Mouse (Mus musculus) left cerebral cortex, adult 2 months (tissue): ENCODE measurements around the gene Rps29. TPM values are rescaled to one million over a fixed set of nuclear protein-coding genes. Genes with fewer than 3 reads are reported as not detected.
"Not testable (repeated sequence)": the region's sequence is repeated elsewhere in the genome, so short reads cannot be mapped to it uniquely, and the experiment has no call there.

Experiments used
- DNase-seq, 2 experiments: peaks; one replicate each; pipeline ENCODE4 v3.0.0; 2021 to 2022; ENCODE audit warnings: low spot score in 2 of 2, mixed read lengths in 1 of 2; ENCODE audit errors: extremely low spot score in 1 of 2
- H3K27ac ChIP-seq: fragments of 200-600 bp; 2 replicates; pipeline ENCODE4 v1.8.1; 2022
- H3K4me3 ChIP-seq: fragments of 200-600 bp; 2 replicates; pipeline ENCODE4 v1.8.1; 2022
- CTCF ChIP-seq: fragments of 200-600 bp; IDR thresholded peaks from 2 replicates; pipeline ENCODE4 v1.8.1; 2022; ENCODE audit warnings: antibody characterized with exemption, mild to moderate bottlenecking, moderate library complexity
- intact Hi-C: fragments of 180-260 bp; cut with DNase I; formaldehyde crosslinking; loops from one replicate; pipeline ENCODE4 v1.15.1; 2025
- total RNA-seq, 2 experiments: library from RNA; stranded (reverse); gene quantifications; 2 replicates each; pipeline ENCODE4 v1.2.3; 2021

Gene Rps29
- total RNA-seq, 2 experiments from 2014 or later = 1,087 to 1,104 TPM

GRCm38 (mm10) chr12:69175975-69176374 lies 17.0 kb upstream of the Rps29 start:
- no peak overlapping the region for H3K4me3 ChIP-seq
- H3K27ac ChIP-seq = no peak overlapping the region
- no peak for DNase-seq
- no peak for TF ChIP-seq CTCF
- intact Hi-C loops = no loop called here

GRCm38 (mm10) chr12:69171307-69171706 lies 12.3 kb upstream of the Rps29 start:
- intact Hi-C loops = no loop called here
- Histone ChIP-seq H3K27ac (no peak overlapping the region), H3K4me3 (no peak overlapping the region)
- no peak for DNase-seq
- no peak for TF ChIP-seq CTCF

- intact Hi-C loops = no loop called here
- Histone ChIP-seq H3K27ac (peak within 1 kb of the TSS; percentile 99), H3K4me3 (peak within 1 kb of the TSS; percentile 80)
- DNase-seq = peak; percentile 76 to 83
- TF ChIP-seq CTCF = no peak; the same call in 1 of the 2 replicates
Measured at GRCm38 (mm10) chr12:69168461-69169106, 9.6 kb upstream of the Rps29 start, which contains the start of gene Lrr1. Lrr1 (plus strand) TSS chr12:69168814.

- intact Hi-C loops = no loop called here
- DNase-seq = no peak
- no peak for TF ChIP-seq CTCF
- peak overlapping the region; percentile 99 for H3K27ac ChIP-seq
- peak overlapping the region; percentile 80 for H3K4me3 ChIP-seq
Measured at GRCm38 (mm10) chr12:69167656-69168460, 8.9 kb upstream of the Rps29 start.

GRCm38 (mm10) chr12:69166861-69167581 lies 8.0 kb upstream of the Rps29 start:
- H3K27ac ChIP-seq, DNase-seq, intact Hi-C loops, H3K4me3 ChIP-seq: not testable (repeated sequence)

- DNase-seq = no peak
- no peak overlapping the region for H3K27ac ChIP-seq
- H3K4me3 ChIP-seq = no peak overlapping the region
- intact Hi-C loops = no loop called here
- TF ChIP-seq CTCF = no peak
Measured at GRCm38 (mm10) chr12:69164904-69165303, 5.9 kb upstream of the Rps29 start.

GRCm38 (mm10) chr12:69163586-69163985 lies 4.6 kb upstream of the Rps29 start:
- DNase-seq, H3K4me3 ChIP-seq, H3K27ac ChIP-seq, intact Hi-C loops: not testable (repeated sequence)

- DNase-seq, H3K27ac ChIP-seq, intact Hi-C loops, H3K4me3 ChIP-seq: not testable (repeated sequence)
Measured at GRCm38 (mm10) chr12:69160677-69161076, 1.7 kb upstream of the Rps29 start.

- DNase-seq = no peak
- Histone ChIP-seq H3K27ac (no peak overlapping the region), H3K4me3 (0 out of 2 replicates have a peak overlapping the region, but pooled peaks have one; percentile 13)
- TF ChIP-seq CTCF = peak; percentile 83
- intact Hi-C loops = loop anchor here (1.0 kb wide), 1 partner anchor 38 kb away; the partner anchor contains the start of gene Gm49383
Measured at GRCm38 (mm10) chr12:69159578-69159940, 573 bp upstream of the Rps29 start.

GRCm38 (mm10) chr12:69158366-69158764 lies 621 bp downstream of the Rps29 start:
- intact Hi-C loops = no loop called here
- no peak for DNase-seq
- TF ChIP-seq CTCF = no peak
- Histone ChIP-seq H3K4me3 (peak overlapping the region; percentile 97), H3K27ac (peak overlapping the region; percentile 92)

- DNase-seq = no peak
- TF ChIP-seq CTCF = no peak
- intact Hi-C loops = no loop called here
- H3K4me3 ChIP-seq = no peak overlapping the region
- H3K27ac ChIP-seq = no peak overlapping the region
Measured at GRCm38 (mm10) chr12:69157107-69157506, 1.9 kb downstream of the Rps29 start.

- no peak for DNase-seq
- TF ChIP-seq CTCF = no peak
- Histone ChIP-seq H3K4me3 (no peak overlapping the region), H3K27ac (no peak overlapping the region)
- intact Hi-C loops = no loop called here
Measured at GRCm38 (mm10) chr12:69156436-69156835, 2.5 kb downstream of the Rps29 start.
